Mouse (Mus musculus): ENCODE data around the gene Rhcg.

Gene Rhcg

DNA sequence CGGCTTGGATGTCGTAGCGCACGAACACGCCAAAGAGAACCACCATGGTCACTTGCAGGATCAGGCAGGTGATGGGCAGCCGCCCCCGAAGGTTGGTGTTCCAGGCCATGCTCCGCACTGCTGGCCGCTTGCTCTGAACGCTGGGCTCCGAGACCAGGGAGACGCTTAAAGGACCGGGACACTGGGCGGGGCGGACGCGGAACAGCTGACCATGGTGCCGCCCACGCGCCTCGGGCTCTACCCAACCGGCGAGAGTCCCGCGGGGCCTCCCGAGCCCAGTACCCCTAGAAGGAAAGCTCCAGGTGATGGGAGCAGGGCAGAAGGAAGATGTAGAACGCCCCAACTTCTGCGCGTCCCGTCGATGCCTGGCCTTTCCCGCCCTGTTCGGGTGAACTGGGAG lies at the start of gene Rhcg:
Gene Rhcg, minus strand, starts transcription at position 240 of the 400 bp plus-strand sequence.
- peak; percentile 23 for DNase-seq

DNA sequence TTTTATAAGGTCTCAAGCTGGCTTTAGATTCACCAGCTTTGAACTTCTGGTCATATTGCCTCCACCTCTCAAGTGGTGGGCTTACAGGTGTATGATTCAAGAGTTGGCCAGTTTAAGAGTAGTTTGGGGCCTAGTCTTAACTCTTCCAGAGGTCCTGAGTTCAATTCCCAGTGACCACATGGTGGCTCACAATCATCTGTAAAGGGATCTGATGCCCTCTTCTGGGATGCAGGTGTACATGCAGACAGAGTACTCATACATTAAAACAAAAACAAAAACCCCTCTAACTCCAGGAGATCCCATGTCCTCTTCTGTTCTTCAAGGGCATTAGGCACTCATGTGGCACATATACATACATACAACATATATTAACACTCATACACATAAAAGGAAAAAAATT lies 49.2 kb upstream of the Rhcg start:
- no peak for DNase-seq

DNA sequence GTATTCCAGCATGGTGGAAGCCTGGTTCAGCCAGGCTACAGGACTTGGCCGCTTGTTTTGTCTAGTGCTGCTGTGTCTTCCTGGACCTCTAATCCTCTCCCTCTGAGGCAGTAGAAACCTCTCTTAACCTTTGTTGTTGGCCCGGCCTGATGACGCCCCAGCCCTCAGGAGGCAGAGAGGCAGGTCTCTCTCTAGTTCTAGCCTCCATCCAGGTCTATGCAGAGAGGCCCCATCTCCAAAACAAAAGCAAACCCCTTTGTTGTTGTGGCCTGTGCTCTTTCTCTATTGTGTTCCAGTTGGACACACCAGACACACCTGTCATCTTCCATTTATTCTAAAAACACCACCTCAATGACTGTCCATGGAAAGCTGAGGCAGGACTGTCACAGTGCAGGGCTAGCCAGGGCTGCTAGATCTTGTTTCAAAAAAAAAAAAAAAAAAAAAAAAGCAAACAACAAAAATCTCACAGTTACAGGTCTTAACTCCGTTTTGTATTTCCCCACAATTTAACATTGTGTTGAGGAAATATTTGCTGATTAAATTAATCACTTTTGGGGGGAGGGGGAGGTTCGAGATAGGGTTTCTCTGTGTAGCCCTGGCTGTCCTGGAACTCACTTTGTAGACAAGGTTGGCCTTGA lies 43.9 kb upstream of the Rhcg start:
- no peak for DNase-seq

DNA sequence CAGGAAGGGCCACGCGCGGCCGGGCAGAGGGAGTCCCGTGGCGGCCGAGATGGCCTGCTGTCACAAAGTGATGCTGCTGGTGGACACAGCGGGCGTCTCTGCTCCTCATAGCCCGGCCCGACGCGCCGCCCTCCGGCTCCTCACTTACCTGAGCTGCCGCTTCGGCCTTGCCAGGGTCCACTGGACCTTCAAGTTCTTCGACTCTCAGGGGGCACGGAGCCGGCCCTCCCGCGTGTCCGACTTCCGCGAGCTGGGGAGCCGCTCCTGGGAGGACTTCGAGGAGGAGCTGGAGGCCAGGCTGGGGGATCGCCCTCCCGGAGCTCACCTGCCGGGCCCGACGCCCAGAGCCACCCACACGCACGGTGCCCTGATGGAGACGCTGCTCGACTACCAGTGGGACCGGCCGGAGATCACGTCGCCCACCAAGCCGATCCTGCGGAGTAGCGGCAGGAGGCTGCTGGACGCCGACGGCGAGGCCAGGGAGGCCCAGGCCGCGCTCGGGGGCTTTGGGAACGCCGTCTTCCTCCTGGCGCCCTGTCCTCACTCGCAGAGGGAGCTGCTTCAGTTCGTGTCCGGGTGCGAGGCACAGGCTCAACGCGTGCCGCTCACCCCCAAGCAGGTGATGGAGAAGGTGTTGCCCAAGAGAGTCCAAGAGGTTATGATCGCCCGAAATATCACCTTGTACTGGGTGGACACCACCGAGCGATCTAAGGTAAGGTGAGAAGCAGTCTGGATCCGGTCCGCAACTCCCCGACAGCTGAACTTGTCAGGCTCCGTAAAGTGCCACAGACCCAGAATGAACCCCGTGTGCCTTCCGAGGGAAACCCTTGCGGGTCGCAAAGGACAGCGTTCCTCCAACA lies 43.1 kb upstream of the Rhcg start:
- DNase-seq = no peak

DNA sequence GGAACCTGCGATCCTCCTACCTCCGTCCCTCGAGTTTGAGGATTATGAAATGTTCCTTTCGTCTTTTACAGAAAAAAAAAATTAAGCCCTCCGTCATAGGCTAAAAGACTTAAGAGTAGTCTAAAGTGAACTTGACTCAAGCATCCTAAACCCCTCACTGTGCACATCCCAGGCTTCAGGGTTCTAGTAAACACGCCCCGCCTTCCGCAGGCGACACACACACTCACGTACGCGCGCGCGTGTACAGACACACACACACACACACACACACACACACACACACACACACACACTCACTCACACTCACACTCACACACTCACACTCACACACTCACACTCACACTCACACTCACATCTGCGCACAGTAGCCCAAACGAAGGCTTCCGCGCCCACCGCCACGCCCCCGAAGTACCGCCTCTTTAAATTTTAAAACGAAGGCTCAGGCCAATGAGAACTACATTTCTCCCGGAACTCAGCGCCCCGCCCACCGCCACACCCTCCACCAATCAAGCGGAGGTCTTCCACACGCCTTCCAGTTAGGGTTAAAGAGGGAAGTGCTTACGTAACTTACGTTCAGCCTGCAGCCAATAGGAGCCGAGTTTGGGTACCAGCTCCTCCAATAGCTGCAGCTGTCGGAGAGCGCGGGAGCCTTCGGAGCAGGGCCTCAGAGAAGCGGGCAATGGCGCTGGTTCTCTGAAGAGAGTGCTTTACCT lies 42.3 kb upstream of the Rhcg start, which contains the start of gene Ticrr:
Gene Ticrr, plus strand, starts transcription at position 619 of the 713 bp plus-strand sequence.
- peak; percentile 98 for DNase-seq

DNA sequence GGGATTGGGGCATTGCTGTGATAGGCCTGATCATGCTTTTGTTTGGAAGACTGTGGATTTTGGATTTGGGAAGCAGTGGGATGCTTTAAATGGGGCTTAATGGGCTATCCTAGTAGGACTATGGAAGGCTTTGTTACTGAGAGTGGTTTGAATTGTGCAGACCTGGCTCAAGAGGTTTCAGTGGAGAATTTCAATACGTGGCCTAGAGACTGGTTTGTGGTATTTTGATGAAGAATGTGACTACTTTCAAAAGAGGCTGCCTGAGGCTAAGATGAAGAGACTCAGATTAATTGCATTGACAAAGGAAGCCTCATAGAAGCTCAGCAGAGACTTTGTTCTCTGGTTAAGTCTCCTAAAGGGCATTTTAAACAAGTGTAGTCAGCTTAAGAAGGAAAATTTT lies 37.1 kb upstream of the Rhcg start:
- no peak for DNase-seq

DNA sequence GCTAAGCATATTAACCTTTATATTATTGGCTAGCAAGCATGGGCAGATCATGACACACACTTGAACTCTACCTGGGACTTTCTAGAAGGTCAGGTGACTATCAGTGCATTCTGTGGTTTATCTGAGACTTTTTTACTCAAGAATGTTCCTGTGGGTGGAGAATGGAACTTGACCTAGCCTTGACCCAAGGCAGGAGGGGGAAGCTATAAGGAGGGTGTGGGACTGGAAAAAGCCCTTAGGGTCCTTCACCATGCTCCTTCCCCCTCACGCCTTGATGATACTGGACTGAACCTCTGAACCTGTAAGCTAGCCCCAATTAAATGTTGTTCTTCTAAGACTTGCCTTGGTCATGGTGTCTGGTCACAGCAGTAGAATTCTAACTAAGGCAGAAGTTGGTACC lies 36.7 kb upstream of the Rhcg start:
- DNase-seq = no peak

DNA sequence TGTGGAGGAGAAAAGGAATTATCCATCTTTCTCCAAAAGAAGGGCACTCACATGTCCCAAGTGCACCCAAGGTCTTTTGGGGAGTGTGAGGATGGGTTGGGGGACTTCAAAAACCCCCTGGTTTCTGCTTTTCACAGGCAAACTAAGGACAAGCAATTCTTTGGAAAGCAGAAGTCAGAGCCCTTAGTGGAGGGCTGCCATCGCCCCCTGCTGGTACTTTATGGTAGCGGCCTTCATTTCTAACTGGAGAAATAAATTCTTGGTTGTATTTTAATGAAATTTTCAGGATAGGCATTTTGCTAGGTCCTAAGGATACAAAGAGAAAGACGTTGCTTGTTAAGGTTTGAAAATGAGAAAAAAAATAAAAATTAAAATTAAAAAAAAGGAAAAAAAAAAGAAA lies 31.5 kb upstream of the Rhcg start:
- DNase-seq = peak; percentile 66

DNA sequence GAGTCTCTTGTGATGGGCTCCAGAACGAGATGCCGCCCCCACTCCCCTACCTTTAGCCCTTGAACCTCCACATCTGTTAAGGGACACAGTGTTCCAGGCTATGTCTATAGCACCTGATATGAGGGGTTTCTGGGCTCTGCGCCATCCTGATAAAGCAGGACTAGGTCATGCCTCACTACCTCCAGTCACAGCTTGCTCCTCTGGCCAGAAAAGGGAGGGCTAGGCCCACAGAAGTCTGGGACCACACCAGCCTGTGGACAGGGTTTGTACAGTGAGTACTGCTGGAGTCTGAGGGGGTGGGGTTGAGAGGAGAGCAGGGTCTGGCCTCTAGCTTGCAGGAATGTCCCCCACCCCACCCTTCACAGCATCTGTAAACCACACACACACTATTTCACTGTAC lies 29.8 kb upstream of the Rhcg start:
- peak; percentile 37 for DNase-seq

DNA sequence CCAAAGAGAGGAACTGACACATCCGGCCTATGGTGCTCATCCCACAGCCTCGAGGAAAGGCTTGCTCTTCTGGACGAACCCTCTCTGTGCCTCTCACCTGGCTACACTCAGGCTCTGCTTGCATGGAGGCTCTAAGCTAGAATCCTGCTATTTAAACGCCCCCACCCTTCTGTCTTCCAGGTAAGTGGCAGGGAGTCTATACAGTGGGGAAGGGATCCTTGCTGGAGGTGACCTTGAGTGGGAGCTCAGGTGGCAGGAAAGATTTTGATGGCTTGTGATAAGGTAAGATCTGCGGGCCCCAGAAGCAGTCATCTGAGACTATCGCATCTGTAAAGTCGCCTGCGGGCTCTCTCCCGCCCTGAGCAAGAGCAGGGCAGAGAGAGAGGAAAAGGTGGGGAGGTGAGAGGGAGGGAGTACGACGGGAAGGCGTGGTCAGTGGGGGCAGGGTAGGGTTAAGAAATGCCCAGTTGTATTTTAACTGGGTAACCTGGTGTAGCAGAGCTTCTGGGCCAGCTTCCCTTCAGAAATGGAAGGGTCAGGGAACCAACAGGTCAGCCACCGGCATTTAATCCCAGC lies 14.4 kb upstream of the Rhcg start:
- peak; percentile 58 for DNase-seq

DNA sequence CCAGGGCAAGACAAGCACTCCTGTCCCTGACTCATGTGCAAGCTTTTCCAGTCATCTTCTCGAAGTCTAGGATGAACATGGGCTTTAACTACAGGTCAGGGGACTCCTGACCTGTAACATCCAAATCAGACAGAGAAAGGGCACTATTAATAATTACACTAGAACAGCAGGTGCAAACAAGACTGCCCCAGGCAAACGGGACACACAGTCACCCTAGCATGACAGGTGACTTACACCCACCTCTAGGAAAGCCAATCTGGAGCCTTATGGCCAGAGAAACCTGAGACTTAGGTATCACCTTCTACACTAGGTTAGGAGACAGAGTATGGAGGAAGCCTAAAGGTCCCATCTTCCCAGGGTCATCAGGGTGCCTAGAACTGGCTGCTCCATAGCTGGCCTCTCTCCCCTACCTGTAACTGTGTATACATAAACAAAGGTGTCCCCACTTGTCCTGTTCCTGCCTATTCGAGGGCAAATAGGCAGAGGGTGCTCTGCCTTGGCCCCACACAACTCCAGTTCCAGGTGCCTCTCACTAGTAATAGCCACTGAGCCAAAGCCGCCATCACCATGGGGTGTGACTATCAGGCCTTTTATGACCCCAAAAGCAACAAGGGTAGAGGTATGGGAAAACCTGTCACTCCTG lies 10.9 kb upstream of the Rhcg start:
- peak; percentile 27 for DNase-seq

DNA sequence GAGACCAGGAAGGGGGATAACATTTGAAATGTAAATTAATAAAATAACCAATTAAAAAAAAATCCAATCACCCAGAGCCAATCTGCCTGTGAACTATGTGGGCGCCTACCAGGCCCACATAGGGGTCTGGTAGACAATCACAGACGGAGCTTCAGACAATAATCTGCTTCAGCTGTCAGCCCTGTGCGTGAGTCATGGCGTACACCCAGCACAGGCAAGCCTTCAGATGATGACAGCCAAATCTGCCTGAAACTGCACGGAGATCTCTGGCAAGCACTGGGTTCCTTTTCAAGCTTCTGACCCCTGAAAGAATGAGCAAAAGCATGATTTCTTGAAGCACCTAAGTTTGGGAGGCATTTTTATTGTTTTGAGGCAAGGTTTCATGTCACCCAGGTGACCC lies 8.7 kb upstream of the Rhcg start:
- DNase-seq = no peak

DNA sequence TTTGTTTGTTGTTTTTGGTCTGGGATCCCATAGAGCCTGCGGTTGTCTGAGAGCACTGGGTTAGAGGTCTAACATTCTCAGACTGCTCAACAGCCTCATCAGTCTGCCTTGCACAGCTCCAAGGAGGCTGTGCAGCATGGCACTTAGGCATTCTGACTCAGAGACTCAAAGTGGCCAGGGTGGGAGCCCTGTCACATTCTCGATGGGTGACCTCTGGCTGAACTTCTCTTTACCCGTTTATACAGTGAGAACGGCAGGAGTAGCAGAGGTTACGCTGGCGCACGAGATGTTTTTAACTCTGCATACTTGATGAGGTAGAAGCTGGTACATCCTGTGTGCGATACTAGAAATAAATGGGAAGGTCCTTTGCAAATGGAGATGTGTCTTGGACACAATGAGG lies 5.6 kb upstream of the Rhcg start:
- DNase-seq = no peak

DNA sequence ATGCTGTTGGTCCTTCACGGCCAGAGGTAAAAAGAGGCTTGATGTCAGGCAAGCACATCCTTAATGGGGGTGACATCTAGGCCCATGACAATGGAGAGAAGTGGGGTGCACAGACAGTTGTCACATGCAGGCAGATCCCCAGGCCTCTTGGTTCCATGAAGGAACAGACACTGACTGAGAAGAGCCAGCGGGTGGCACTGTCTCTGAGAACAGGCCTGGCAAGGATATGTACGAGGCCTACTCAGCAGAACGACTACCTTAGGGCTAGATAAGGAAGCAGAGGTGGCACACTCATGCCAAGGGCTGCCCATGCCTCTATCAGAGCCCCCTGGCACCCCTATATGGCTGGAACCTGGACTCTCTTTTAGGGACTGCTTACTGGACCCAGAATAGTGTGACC lies 2.0 kb upstream of the Rhcg start:
- no peak for DNase-seq

DNA sequence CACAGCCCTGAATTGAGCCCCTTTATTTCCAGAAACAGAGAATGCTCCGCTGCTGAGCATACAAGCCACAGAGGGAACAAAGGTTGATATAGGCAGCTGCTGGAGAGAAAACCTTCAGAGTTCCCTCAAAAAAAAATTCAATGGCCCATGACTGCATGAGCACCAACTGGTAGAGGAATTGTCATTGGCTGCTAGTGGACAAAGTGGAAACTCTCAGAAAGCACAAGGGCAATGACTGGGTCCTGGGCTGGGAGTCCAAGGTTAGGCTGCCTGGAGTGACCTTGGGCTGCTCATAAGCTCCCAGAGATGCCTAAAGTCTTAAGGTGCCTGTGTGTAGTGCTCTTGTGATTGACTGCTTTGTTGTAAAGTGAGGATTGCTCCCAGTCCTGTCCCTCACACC lies 1.5 kb downstream of the Rhcg start:
- DNase-seq = peak; percentile 22

DNA sequence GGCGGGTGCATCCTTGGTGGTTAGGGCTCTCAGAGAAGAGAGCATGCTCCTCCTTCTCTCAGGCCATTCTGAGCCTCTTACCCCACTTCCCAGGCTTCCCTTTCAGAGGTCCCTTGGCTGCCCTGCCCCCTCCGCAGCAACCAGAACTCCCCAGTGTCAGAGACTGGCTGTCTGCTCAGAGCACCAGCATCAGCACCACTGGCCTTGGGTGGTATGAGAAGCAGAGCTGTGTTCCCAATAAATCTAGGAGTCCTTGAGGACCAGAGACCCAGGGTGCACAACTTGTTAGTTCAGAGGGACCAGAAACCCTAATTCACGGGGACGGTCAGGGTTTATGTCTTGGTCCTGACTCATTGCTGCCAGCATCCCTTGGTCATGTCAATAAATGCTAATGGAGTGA lies 2.4 kb downstream of the Rhcg start:
- DNase-seq = no peak

DNA sequence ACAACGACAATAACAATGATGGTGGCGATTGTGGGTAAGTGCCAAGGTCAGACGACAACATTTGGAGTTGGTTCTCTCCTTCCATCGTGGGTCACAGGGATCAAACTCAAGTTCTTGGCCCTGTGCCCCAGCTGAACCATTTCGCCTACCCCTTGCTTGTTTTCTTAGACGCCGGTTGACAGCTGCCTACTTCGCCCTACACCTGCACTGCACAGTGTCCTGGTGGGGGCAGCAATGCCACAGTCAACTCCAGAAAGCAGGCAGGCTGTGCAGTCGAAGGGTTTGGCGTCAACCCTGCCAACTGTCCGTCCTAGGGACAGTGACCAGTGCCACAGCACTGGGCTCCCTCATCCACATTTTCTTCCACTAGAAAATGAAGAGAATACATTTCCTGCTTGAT lies 4.1 kb downstream of the Rhcg start:
- DNase-seq = peak; percentile 26

DNA sequence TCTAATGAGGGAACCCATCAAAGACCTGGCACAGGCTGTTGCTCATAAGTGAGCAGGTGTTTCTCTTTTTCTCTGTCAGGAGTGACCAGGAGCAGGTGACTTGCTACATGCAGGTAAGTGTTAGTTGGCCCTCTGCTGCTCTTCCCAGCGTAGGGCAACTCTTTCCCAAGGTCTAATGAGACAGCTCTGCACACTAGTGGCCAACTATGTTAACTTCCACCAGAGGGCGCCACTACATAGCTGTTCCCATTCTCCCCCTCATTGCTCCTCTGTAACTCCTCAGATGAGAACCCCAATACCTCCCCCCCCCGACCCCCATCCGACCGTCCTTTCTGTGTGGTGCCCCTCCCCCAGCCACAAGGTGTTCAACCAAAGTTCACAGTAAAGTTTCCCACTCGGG lies 4.7 kb downstream of the Rhcg start:
- DNase-seq = peak; percentile 72

DNA sequence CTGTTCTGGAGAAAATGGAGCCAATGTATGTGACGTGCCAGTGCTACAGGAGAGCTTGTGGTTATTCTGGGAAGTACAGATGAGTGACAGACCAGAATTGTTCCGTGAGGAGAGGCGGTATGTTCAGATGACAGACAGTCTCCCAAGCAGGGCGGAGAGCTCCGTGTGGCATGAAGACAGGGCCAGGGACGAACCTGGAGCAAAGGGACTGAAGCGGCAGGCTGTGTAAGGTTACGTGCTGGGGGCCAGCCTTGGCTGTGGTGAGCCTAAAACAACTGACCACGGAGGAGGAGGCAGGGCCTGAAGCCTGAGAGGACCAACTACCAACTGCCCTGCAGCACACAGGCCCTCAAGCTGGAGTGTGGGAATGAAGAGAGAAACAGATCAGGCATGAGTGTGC lies 5.6 kb downstream of the Rhcg start:
- DNase-seq = no peak

DNA sequence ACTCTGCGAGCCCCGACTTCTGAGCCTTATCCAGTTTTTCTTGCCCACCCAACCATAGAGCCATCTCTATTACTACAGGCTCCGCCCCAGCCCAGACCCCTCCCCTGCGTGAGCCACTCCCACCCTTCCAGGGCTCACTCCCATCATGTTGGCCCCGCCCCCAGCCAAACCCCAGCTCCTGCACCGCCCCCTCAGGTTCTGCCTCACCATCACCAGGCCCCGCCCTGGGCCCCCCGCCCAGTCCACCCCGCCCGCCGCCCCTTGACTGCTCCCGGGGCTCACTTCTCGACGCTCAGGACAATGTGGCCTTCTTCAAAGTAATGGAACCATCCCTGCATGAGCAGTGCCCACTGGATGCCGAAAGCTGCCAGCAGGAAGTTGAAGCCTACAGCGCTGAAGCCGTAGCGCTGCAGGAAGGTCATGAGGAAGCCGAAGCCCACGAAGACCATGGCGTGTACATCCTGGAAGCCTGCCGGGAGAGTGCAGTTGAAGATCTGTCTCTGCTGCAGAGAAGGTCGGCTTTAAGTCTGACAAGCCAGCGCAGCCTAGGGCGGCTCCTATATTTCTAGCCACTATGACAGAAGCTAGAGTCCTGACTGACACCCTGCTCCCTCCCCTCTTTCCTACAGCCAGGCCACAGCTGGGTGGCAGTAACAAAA lies 10.1 kb downstream of the Rhcg start:
- no peak for DNase-seq

DNA sequence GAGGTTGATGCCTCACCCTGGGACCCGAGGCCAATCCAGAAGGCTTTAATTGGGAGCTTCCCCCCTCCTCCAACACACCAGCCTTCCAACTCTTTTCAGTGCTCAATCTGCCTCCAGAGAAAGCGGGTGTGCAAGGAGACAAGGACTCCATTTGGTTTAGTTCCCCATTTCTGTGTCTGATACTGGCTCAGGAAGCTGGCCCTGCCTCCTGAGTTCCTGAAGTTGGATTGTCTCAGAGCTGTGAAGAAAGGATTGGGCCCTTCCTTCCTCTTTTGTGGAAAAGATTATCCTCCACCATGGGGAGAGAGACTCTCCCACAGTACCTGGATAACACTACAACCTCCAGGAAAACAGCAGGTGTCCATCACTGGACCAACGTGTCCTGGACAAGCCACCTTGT lies 10.7 kb downstream of the Rhcg start:
- DNase-seq = no peak

DNA sequence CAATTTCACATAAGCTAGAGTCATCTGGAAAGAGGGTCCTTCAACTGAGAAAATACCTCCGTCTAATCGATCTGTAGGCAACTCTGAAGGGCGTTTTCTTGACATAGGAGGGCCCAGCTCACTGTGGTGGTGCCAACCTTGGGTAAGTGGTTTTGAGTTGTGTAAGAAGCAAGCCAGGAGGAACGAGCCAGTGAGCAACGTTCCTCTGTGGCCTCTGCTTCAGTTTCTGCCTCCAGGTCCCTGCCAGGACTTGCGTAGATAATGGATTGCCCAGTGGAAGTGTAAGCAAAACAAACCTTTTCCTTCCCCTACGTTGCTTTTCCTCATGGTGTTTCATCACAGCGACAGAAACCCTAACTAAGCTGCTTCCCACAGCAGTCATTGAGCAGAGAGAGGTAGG lies 15.5 kb downstream of the Rhcg start:
- no peak for DNase-seq
